Mouse (Mus musculus) stomach, postnatal 0 days (tissue): ENCODE results near the gene Slc17a1.

Source experiments
- CTCF ChIP-seq: IDR thresholded peaks from 2 replicates; pipeline ENCODE4 v1.5.1; 2016; ENCODE audit warnings: antibody characterized with exemption, low read depth, mild to moderate bottlenecking, moderate library complexity
- EP300 ChIP-seq: optimal IDR thresholded peaks from 2 replicates; pipeline ENCODE3; 2016; ENCODE audit warnings: antibody characterized with exemption

- TF ChIP-seq CTCF (no peak), EP300 (no peak)
Measured at GRCm38 (mm10) chr13:23867000-23867399, 550 bp upstream of the Slc17a1 start.
